Mouse (Mus musculus): ENCODE measurements around the gene Hist1h2aa. TPM values are rescaled to one million over a fixed set of nuclear protein-coding genes. Genes with fewer than 3 reads are reported as not detected.

Hist1h2aa gene
- polyA plus RNA-seq, 1 experiment, result not detected

GRCm38 (mm10) chr13:23938699-23939098, 4.4 kb downstream of the Hist1h2aa start:
- no peak for DNase-seq (ENCODE audit: low read depth, low spot score)
- WGBS, result 79% methylated on average over 1 of the region's 1 CpGs

DNA sequence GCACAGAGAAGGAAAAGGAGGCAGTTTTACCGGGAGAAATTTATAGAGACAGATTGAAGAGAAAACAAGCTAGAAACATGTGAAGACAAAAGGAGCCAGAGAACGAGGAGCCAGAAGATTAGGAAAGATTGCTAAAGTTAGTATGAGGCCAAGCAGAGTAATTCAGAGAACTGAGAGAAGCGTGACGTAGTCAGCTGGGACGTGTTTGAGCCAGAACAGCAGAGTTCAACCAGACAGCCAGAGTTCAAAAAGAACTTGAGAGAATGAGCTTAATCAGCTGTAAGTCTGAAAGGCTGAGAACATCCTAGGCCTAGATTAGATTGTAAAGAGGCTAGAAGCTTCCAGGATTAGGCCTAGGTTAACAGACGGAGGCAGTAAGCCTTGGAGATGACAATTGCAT, 6.0 kb downstream of the Hist1h2aa start:
- 59% methylated on average over 6 of the region's 6 CpGs for WGBS
- no peak for DNase-seq (ENCODE audit: low read depth, low spot score)

- no peak for DNase-seq (ENCODE audit: low read depth, low spot score)
- WGBS, result 53% methylated on average over 2 of the region's 2 CpGs
Measured at GRCm38 (mm10) chr13:23942861-23943260, 8.6 kb downstream of the Hist1h2aa start.

GRCm38 (mm10) chr13:23946254-23946653, 12.0 kb downstream of the Hist1h2aa start:
- no peak for DNase-seq (ENCODE audit: low read depth, low spot score)
- 51% methylated on average over 2 of the region's 2 CpGs for WGBS

GRCm38 (mm10) chr13:23949484-23950246, 15.4 kb downstream of the Hist1h2aa start:
- 67% methylated on average over 14 of the region's 14 CpGs for WGBS
- DNase-seq (ENCODE audit: low read depth, low spot score), result no peak

DNA sequence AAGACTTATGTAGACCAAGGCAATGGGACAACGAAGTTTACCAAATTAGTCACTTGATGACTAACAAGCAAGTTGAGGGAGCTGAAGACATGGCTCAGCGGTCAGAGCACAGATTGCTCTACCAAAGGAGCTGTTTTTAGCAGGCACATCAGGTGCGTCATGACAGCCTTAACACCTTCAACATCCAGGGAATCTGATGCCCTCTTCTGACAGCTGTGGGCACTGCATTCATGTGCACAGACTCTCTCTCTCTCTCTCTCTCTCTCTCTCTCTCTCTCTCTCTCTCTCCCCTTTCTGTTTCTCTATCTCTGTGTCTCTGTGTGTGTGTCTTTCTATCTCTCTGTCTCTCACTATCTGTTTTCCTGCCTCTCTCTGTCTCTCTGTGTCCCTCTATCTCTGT, 16.7 kb downstream of the Hist1h2aa start:
- WGBS, result 51% methylated on average over 3 of the region's 3 CpGs
- DNase-seq (ENCODE audit: low read depth, low spot score), result no peak

- DNase-seq (ENCODE audit: low read depth, low spot score), result no peak
- 31% methylated on average over 2 of the region's 2 CpGs for WGBS
Measured at GRCm38 (mm10) chr13:23959776-23960175, 25.5 kb downstream of the Hist1h2aa start.

DNA sequence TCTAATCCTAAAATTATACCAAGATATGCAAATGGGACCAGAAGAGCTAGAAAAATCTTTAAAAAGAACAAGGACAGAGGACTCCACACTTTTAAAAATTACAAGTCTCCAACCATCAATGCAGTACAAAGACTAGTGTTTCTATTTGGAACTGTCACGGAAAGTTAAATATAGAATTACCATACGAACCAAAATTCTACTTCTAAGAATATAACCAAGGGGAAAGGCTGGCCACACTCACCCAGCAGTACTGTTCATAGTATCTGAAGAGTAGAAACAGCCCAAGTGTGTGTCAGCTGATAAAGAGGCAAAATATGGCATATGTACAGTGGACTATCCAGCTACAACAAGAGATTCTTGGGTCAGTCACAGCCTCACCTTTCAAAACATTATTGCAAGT, 30.6 kb downstream of the Hist1h2aa start:
- WGBS, result 73% methylated on average over 2 of the region's 2 CpGs
- DNase-seq (ENCODE audit: low read depth, low spot score), result no peak

DNA sequence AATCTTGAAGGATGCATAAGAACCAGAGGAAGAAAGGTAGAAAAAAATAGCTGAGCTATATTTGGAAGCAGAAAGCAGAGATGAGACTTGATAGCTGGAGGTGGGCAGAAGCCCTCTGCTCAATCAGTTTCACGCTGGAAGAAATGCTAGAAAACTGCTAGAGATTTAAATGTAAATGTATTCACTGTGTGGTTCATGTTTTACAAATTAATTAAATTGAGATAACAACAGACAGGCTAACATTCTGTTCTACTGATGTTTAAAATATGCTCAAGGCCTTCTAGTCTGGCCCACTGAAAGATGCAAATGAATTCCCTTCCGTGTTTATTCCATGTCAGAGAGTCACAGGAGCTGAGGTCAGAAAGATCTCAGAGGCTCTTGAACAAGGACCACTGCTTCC, 37.6 kb downstream of the Hist1h2aa start:
- 62% methylated on average over 2 of the region's 2 CpGs for WGBS
- no peak for DNase-seq (ENCODE audit: low read depth, low spot score)

- 21% methylated on average over 5 of the region's 5 CpGs for WGBS
- DNase-seq (ENCODE audit: low read depth, low spot score), result no peak
Measured at GRCm38 (mm10) chr13:23972271-23972670, 38.0 kb downstream of the Hist1h2aa start.

Other genes with a start within 250 kb of the Hist1h2aa start
- gene Hist1h1t, start 238.6 kb upstream of the Hist1h2aa start, polyA plus RNA-seq (2012; rRNA removed), result not detected in 2 replicates
- 16.9 and 21.6 TPM in 2 replicates for gene Hist1h4c, start 236.0 kb upstream of the Hist1h2aa start, polyA plus RNA-seq (2012; rRNA removed)
- gene Hfe, start 223.6 kb upstream of the Hist1h2aa start, polyA plus RNA-seq (2012; rRNA removed), result 6.3 and 7.7 TPM in 2 replicates
- 50.3 and 59.2 TPM in 2 replicates for gene Hist1h1c, start 195.7 kb upstream of the Hist1h2aa start, polyA plus RNA-seq (2012; rRNA removed)
- 19.7 and 24.7 TPM in 2 replicates for gene Hist1h3c, start 188.9 kb upstream of the Hist1h2aa start, polyA plus RNA-seq (2012; rRNA removed)
- 13.5 and 18.0 TPM in 2 replicates for gene Hist1h2bb, start 187.7 kb upstream of the Hist1h2aa start, polyA plus RNA-seq (2012; rRNA removed)
- gene Hist1h2ab, start 183.3 kb upstream of the Hist1h2aa start, polyA plus RNA-seq (2012; rRNA removed), result 17.4 and 19.2 TPM in 2 replicates
- 22.1 and 33.6 TPM in 2 replicates for gene Hist1h3b, start 182.2 kb upstream of the Hist1h2aa start, polyA plus RNA-seq (2012; rRNA removed)
- gene Hist1h4b, start 177.4 kb upstream of the Hist1h2aa start, polyA plus RNA-seq (2012; rRNA removed), result 18.1 and 21.3 TPM in 2 replicates
- gene Hist1h4a, start 173.2 kb upstream of the Hist1h2aa start, polyA plus RNA-seq (2012; rRNA removed), result 13.1 and 21.1 TPM in 2 replicates
- gene Hist1h3a, start 172.1 kb upstream of the Hist1h2aa start, polyA plus RNA-seq (2012; rRNA removed), result 16.1 and 17.5 TPM in 2 replicates
- 1.3 and 1.4 TPM in 2 replicates for gene Hist1h1a, start 170.8 kb upstream of the Hist1h2aa start, polyA plus RNA-seq (2012; rRNA removed)
- gene Trim38, start 164.5 kb upstream of the Hist1h2aa start, polyA plus RNA-seq (2012; rRNA removed), result 0.71 and 4.1 TPM in 2 replicates
- 0.07 TPM in 1 of 2 replicates, not detected in the other for gene Slc17a2, start 127.5 kb upstream of the Hist1h2aa start, polyA plus RNA-seq (2012; rRNA removed)
- gene Slc17a3, start 95.0 kb upstream of the Hist1h2aa start, polyA plus RNA-seq (2012; rRNA removed), result not detected in 2 replicates
- gene Slc17a1, start 66.7 kb upstream of the Hist1h2aa start, polyA plus RNA-seq (2012; rRNA removed), result not detected in 2 replicates
- 29.5 and 45.4 TPM in 2 replicates for gene Slc17a4, start 19.5 kb upstream of the Hist1h2aa start, polyA plus RNA-seq (2012; rRNA removed)
- gene Hist1h2ba, start 306 bp upstream of the Hist1h2aa start, polyA plus RNA-seq (2012; rRNA removed), result not detected in 2 replicates
- gene Scgn, start 56.8 kb downstream of the Hist1h2aa start, polyA plus RNA-seq (2012; rRNA removed), result 3.7 and 5.5 TPM in 2 replicates

Measured in large intestine, adult 2 months (tissue).